Mouse (Mus musculus) brain, embryonic 18.5 days (tissue): ENCODE results near the gene Synpo2.

Experiments used
- DNase-seq: peaks from one replicate; pipeline ENCODE4 v3.0.0-alpha.2; 2012; ENCODE audit warnings: low read depth, low spot score

Gene Synpo2

DNA sequence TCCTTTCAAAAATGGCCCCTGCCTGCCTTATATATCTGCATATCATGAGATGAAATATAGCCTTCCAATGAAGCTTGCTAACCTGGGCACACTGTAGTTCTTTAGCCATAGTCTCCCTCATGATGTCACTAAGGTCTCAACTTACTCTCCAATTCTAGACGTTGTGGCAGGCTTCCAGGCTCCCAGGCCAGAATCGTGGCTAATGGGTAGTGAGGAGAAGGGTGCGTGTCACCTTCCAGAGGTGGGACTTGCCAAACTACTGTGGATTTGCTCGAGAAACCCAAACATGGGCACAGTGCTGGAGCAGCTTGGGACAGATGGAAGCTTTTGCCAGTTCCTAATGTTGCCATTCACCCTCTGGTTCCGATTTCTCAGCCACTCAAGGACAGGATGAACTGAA lies 69.5 kb downstream of the Synpo2 start:
- DNase-seq = no peak

DNA sequence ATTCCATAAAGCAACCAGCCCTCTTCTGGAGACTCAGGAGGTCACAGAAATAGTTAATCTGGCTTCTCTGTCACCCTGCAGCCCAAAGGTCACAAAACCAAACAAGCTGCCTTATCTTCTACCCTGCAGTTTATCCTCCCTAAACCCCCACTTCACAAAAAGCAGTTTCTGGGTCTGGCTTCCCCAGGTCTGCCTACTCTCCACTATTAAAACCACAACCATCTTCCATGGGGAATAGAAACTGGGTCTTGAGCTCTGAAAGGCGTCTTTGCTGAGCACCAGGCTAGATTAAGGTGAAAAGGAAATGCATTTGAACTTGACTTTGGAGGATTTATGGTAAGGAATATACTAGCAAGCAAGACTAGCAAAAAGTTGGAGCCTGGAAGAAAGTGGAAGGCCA lies 71.8 kb downstream of the Synpo2 start:
- DNase-seq = no peak

DNA sequence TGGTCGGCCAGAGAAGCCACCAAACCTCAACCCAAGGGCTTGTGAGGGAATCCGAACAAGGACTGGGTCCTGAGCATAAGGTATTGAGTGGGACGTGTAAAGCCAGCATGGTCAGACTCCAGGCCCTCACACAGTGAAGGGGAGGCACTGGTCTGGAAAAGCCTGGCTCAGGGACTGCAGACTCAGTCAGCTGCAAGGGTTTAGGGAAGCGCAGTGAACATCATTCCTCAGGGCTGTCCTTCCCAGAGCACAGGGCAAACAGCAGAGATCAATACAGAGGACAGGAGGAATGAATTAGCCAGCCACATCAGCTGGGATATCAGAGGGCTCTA lies 72.8 kb downstream of the Synpo2 start:
- no peak for DNase-seq

DNA sequence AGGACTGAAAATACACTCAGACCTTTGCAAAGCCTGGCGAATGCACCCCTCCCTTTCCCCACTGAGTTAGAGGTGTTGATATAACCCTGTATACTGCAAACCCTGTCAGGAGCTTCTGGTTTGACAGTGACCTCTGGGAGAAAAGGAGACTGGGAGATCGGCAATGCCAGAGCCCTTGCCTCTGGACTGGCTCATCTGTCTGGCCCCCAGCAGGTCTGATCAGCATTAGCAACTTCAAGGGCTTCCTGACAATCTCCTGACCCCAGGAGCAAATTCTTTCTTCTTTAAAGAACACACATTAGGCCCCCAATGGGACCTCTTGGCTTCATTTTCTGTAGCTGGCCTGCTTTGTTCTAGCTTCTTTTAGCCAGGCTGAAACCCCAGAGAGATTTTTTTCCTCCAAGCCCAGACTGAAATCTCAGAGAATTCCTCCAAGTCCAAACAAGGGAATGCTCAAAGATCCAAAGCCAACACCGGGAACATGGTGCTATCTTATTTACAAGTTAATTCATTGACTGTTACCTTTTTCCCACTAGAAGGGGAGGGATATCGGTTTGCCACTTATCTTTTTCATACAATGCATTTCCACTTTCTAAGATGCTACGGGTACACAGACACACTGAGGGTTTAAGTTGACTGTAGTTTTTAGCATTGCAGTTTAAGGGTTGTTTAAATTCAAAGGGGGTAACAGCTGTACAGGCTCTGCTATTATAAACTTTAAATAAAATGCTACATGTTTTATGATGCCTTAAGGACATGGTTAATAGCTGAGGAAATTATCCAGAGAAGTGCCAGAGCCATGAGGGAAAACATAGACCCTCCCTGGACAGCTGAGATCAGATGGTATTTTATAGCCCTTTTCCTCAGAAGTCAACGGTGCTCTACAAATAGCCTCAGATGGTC lies 73.4 kb downstream of the Synpo2 start:
- no peak for DNase-seq

DNA sequence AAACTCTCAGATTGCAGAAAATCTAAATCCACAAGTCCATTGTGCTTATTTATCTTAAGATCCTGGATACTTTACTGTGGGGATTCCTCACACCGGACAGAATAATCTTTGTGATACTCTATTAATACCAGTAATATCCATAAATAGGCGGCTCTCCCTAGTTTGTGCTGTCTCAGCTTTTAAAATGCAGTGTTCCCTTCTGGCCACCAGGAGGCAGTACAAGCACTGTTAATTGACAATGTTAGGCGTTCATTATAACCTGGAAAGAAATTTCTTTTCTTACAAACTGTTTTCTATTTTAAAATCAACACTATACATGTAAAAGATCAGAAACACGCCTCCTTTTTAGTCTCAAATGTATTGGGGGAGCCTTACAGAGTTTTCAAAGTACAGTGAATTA lies 75.2 kb downstream of the Synpo2 start:
- no peak for DNase-seq

DNA sequence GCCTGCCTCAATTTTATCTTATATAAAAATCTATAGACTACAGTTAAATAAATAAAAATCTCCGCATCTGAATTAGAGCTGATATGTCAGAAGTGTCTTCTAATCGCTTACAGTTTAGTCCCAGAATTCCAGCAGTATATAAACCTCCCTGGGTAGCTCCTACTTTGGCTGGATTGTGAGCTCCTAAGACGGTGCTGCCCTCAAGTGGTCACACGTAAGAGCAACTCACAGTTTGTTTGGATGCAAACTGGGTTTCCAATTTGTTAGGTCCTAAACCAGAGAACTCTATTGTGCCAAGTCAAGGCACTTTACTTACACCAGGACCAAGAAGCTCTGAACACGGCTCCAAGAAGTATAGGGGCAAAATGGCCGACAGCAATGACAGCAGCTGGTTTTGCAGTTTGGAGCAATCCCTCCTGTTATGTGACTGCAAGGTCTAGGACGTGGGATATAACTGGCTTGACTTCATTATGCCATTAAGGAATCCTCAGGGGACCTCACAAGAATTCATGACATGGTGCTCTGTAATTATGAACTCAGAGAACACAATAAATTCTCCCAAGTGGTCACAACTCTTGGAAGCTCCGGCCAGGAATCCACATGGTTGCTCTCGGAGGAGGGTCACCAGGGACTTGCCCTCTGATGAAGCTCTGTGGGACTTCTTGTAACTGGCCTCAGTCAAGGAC lies 76.7 kb downstream of the Synpo2 start:
- DNase-seq = no peak

DNA sequence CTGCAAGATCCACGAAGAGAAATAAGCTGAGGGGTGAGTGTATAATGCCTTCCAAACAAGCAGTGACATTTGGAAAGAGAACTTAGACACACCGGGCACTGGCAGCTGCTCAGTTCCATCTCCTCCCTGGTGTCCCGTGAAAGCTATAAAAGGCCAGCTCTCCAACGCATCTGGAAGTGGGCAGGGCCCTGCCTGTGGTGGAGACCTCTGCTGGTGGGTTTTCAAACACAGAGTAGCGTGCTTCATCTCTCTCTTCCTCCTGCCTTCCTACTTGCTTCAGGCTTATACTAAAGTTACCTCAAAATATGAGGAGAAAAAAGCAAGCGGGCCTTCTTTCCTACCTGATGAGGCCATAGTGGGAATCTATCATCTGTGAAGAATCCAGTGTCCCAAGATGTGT lies 77.4 kb downstream of the Synpo2 start:
- DNase-seq = no peak

DNA sequence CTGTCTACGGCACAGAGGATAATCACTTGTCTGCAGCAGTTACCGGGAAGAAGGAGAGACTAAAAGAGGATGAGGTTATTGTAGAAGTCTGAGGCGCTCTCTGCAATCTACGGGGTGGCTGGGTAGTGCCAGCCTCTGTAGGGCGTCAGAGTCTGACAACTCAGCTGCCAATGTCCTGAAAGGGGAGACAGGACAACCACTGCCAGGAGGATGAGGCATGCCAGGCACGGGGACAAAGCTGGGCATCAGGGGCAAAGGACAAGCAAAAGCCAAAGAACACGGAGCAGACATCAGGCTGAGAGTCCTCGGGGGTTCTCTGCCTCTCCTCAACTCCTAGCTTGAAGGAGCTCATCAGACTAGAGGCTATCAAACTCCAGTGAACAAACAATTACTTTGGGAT lies 82.6 kb downstream of the Synpo2 start:
- no peak for DNase-seq

DNA sequence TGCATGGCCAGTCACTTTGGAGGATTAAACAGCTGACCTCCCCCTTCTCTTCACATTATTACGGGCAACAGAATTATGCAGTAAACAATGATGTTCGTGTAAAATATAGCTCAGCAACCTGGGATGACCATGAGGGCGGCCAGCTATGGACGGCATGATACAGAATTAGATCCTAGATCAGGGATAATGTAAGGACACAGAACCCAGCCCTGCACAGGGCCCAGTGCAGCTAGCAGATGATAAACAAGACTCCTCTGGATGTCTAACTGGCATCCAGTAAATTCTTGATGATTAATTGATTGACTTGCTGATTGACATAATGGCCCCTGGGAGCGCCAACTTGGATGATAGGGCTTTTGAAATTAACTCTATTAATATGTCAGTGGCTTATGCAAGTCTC lies 83.0 kb downstream of the Synpo2 start:
- no peak for DNase-seq

DNA sequence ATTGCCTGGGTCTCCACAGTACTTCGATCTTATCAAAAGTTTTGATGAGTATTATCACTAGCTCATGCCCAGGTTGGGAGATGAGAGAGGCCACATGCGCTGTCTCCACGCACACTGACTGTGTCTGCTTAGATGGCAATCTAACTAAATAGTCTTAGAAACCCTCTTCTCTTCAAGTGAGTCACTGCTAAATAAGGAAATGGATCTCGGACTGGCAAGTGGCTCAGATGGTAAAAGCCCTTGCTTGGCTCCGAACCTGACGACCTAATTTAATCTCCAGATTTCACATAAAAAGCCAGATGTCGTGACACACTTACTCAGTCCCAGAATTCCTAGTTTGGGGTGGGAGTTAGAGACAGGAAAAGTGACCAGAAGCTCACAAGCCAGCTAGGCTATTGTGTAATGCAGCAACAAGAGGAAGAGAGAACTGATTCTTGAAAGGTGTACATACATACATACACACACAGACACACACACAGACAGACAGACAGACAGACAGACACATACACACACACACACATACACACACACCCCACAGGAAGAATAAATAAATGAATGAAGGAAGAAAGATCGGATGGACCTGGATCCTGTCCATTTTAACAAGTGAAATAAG lies 85.3 kb downstream of the Synpo2 start:
- DNase-seq = no peak

DNA sequence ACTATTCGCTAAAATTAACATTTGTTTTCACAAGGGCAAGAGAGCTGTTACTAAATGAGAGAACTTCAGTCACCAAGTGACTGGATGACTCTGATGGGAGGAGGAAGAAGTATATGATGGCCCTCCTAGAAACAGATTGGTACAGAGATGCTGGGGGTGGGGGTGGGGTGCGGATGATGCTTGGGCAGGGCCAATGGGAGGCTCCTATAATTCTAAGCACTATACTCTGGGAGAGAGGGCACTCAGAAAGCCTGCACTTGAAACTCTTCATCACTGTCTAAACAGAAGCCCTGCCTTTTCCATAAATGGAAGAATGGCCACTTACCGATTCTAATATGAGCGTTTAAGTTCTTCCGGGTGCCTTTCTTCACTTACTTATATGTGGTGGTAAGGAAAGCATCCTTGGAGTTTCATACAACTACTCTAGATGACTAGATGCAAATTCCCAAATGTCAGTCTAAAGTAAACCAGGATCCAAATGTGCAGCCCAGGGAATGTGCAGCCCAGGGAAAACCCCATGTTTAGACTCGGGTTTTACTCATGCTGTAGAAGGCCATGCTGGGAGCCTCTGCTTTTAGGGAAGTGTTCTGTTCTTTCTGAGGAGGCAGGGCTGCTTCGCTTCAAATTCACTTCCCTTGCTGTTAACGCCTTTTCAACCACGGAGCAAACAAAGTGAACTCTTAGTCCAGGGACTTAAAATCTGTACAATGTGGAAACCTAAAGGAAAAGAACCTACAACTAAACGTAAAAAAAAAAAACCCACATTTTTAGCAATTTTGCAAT lies 86.4 kb downstream of the Synpo2 start:
- DNase-seq = no peak

DNA sequence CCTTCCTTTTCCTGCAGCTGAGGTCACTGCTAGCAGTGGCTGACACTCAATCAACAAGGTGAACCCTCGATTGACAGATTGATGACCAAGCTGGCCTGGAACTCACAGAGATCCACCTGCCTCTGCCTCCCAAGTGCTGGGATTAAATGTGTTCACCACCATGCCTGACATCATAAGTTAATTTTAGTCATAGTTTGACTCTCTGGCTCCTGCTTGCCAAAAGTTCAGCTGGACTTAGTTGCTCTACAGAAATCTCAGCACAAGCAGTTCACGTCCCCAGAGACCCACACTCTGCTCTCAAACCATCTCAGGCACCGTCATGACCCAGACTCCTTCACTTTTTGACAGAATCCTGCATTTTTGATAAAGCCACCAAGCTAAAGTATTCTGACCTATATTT lies 87.3 kb downstream of the Synpo2 start:
- no peak for DNase-seq

DNA sequence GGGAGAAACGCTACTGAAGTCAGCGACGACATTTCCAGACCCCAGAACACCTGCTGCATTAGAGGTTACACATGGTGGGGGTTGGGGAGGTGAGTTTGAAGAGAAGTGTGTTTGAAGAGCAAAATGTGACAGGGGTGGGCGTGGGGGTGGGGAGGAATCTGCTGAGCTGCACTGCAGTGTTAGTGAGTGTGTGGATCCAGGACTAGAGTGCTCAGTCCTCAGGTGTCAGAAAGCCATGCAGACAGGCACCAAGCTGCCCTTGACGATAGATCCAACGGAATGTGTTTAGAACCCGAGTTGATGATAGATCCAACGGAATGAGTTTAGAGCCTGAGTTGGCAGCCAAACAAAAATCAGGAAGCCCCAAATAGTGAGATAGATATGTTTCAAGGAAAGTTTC lies 89.4 kb downstream of the Synpo2 start:
- DNase-seq = no peak

DNA sequence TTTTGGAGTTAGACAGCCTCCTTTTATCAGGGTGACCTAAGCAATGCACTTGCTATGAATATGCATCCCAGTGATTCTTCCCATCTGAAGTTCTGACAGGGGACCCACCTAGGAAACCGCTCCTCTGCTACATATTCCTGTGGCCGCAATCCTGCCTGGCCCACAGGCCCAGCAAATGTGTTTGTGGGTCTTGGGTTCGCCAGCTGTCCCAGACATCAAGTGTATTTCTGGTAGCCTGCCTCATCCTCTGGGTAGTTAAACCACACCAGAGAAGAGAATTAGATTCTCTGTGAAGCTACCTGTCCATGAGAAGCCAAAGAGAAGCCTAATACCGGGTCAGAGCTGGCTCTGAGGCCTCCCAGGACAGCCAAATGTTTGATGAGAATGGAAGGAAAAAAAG lies 90.0 kb downstream of the Synpo2 start:
- DNase-seq = no peak

DNA sequence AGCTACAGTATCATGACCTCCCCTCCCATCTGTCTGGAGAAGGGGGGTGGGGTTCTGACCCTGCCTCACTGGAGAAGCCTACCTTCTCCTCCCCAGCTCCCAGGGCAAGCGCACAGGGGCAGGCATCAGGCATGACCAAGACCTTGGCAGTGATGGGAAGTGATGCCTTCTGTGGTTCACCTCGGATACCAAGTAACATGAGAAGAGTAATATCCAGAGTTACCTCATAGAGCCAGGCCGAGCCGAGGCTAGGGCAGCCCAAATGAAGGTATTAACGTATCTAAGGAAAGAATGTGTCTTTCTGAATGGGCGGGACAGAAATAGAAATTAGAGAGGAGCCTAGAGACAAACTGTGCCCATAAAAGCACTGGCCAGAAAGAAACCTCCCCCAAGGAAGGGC lies 92.5 kb downstream of the Synpo2 start:
- no peak for DNase-seq

DNA sequence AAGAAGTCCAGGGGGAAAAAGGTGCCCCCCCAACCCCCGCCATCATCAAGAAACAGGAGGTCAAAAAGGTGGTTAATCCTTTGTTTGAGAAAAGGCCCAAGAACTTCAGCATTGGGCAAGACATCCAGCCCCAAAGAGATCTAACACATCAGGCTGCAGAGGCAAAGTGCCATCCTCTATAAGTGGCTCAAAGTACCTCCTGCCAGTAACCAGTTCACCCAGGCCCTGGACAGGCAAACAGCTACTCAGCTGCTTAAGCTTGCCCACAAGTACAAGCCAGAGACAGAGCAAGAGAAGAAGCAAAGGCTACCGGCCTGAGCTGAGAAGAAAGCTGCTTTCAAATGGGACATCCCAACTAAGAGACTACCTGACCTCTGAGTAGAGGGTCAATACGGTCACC lies 93.7 kb downstream of the Synpo2 start:
- DNase-seq = no peak

DNA sequence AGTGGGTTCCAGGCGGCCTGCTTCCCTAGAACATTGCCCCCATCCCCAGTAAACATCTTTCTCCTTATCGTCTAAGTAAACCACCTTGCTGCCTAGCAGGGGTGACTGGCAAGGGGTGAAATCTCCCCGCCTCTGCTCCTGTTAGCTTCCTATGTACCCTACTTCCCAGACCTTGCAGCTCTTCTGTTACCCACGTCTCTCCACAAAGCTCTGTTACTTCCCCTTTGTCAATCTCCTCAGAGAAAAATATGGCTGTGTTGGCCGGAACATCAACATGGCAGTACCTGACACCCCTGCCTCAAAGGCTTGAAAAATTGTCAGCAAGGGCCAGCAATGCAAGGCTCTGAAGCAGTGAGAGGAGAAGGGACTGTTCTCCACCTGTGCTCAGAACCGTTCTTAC lies 94.9 kb downstream of the Synpo2 start:
- DNase-seq = no peak

DNA sequence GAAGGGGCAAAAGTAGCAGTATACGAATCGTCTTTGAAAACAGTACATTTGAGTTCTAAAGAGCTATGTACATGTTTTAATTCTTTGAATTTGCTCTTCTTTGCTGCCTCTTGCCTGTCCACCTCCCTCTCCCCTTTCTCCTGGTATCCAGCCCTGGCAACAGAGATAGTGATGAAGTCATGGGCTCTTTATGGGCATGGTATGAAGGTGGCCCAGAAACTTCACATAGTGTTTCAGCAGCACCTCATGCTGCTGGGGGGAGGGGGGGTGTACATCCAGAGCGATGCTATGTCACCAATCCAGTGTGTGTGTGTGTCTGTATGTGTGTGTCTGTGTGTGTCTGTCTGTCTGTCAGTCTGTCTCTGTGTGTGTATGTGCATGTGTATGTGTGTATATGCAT lies 95.8 kb downstream of the Synpo2 start:
- DNase-seq = no peak

DNA sequence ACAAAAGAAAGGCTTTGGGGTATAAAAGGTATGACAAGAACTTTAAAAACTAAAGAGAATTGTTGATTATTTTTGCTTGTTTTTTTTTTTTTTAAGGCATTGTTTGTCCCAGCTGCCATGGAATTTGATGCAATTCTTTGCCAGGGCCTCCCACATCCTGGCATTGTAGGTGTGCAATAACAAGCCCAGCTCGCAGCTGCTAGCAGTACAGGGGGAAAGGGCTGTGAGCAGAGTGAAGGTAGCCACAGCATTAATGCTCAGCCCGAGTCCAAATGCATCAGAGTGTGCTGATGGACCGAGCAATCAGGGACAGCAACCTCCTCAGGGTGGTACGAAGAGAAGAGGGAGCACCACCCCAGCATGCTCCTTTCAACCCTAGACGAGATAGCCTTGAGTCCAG lies 96.3 kb downstream of the Synpo2 start:
- DNase-seq = no peak

DNA sequence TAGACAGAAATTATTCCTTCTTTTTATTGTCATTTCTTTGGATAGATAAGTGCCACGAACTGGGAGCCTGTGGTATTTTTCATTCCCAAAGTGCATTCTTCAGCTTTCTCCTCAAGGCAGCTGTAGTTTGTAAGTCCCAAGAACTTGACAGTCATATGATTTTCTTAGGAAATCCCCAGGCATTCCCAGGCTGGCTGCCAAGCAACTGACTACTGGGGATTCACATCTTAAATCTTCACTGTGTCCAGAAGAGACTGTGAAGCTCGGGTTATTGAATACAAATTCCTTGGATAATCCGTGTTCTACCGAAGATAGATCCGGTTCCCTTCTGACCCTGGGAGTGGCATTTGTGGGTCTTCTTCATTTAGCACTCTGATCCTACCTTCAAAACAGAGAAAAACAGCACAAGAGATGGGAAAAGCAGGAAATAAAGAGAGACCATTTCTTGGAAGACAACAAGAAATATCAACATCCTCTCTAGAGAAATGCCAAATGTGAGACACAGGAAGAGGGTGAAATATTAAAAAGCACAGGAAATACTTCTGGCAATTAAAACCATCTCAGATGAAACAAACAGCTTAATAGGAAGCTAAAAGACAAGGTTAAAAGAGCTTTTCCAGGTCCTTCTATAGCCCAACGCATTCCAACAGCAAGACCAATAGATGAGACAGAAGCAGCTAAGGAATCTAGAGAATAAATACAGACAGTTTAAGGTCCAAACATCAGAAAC lies 97.5 kb downstream of the Synpo2 start:
- no peak for DNase-seq

DNA sequence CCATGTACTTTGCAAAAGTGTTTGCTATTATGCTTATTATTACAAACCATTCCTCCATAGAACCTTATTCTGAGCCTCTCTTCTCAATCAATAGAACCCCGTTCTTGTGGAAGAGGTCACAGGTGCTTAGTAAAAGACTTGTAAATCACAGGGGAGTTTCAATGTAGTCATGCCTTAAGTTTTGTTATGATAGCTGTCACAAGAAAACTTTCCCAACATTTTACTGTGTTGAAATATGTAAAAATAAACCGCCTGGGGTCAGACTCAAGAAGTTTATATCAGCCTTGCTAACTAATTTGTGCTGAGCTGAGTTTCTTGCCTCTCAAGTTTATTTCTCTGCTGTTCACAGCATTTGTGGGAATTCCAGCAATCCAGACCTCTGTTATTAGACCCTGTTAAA lies 103.8 kb downstream of the Synpo2 start:
- DNase-seq = no peak
